Mouse (Mus musculus): Measurements from ENCODE around the gene Krtap31-2. TPM values are rescaled to one million over a fixed set of nuclear protein-coding genes. Genes with fewer than 3 reads are reported as not detected.

Krtap31-2 gene
- polyA plus RNA-seq (2015; fragmentation: Nextera tagmentation; extraction: Ambion mirVana), result not detected in 2 replicates

DNA sequence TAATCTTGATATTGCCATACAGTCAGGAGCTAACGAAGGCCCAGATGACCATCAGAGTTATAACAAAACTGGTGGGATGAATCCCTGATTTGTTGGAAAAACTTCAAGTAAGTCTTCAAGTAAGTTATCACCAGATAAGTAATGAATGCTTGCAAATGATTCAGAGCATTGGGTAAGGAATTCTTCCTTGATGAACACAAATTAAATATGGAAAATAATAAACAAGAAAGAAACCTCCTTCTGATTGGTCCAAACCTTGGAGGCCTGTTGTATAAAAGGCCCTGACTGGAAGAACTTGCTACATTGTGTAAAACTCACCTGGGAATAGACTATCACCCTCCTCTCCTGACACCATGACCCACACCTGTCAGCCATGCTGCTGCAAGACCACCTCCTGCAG, at the start of gene Krtap31-2:
TSS of gene Krtap31-2 (plus strand) at position 301 of the 400 bp plus-strand sequence.

GRCm38 (mm10) chr11:99907620-99908019, 28.5 kb upstream of the Krtap31-2 start, which contains the start of gene Krtap31-1:
Gene Krtap31-1, plus strand, starts transcription at chr11:99907920.

GRCm38 (mm10) chr11:99914451-99914850, 21.6 kb upstream of the Krtap31-2 start, which contains the start of gene Gm11565:
Gene Gm11565, plus strand, starts transcription at chr11:99914751.

GRCm38 (mm10) chr11:99948175-99948574, 12.1 kb downstream of the Krtap31-2 start, which contains the start of gene Krtap9-5:
Gene Krtap9-5, plus strand, starts transcription at chr11:99948475.

GRCm38 (mm10) chr11:99978953-99979352, 42.9 kb downstream of the Krtap31-2 start, which contains the start of gene Krtap29-1:
Gene Krtap29-1, minus strand, starts transcription at chr11:99979053.

GRCm38 (mm10) chr11:99986180-99986647, 50.1 kb downstream of the Krtap31-2 start, which contains the start of gene Krtap16-1:
Gene Krtap16-1, minus strand, starts transcription at chr11:99986597.

Other genes with a start within 250 kb of the Krtap31-2 start
- gene Gm14190, start 245.6 kb upstream of the Krtap31-2 start, polyA plus RNA-seq (2015; fragmentation: Nextera tagmentation; extraction: Ambion mirVana), result not detected in 2 replicates
- not detected in 2 replicates for gene Gm14180, start 202.0 kb upstream of the Krtap31-2 start, polyA plus RNA-seq (2015; fragmentation: Nextera tagmentation; extraction: Ambion mirVana)
- not detected in 2 replicates for gene Gm11595, start 163.4 kb upstream of the Krtap31-2 start, polyA plus RNA-seq (2015; fragmentation: Nextera tagmentation; extraction: Ambion mirVana)
- gene Krtap4-8, start 155.6 kb upstream of the Krtap31-2 start, polyA plus RNA-seq (2015; fragmentation: Nextera tagmentation; extraction: Ambion mirVana), result not detected in 2 replicates
- gene Krtap4-9, start 151.1 kb upstream of the Krtap31-2 start, polyA plus RNA-seq (2015; fragmentation: Nextera tagmentation; extraction: Ambion mirVana), result not detected in 2 replicates
- gene Gm11596, start 142.8 kb upstream of the Krtap31-2 start, polyA plus RNA-seq (2015; fragmentation: Nextera tagmentation; extraction: Ambion mirVana), result not detected in 2 replicates
- not detected in 2 replicates for gene Gm11569, start 137.4 kb upstream of the Krtap31-2 start, polyA plus RNA-seq (2015; fragmentation: Nextera tagmentation; extraction: Ambion mirVana)
- gene Gm11554, start 131.8 kb upstream of the Krtap31-2 start, polyA plus RNA-seq (2015; fragmentation: Nextera tagmentation; extraction: Ambion mirVana), result not detected in 2 replicates
- gene Krtap4-13, start 126.4 kb upstream of the Krtap31-2 start, polyA plus RNA-seq (2015; fragmentation: Nextera tagmentation; extraction: Ambion mirVana), result not detected in 2 replicates
- not detected in 2 replicates for gene Gm11564, start 120.6 kb upstream of the Krtap31-2 start, polyA plus RNA-seq (2015; fragmentation: Nextera tagmentation; extraction: Ambion mirVana)
- gene 2300003K06Rik, start 98.2 kb upstream of the Krtap31-2 start, polyA plus RNA-seq (2015; fragmentation: Nextera tagmentation; extraction: Ambion mirVana), result not detected in 2 replicates
- not detected in 2 replicates for gene Krtap4-16, start 84.7 kb upstream of the Krtap31-2 start, polyA plus RNA-seq (2015; fragmentation: Nextera tagmentation; extraction: Ambion mirVana)
- gene Gm11568, start 78.4 kb upstream of the Krtap31-2 start, polyA plus RNA-seq (2015; fragmentation: Nextera tagmentation; extraction: Ambion mirVana), result not detected in 2 replicates
- gene Gm11559, start 71.8 kb upstream of the Krtap31-2 start, polyA plus RNA-seq (2015; fragmentation: Nextera tagmentation; extraction: Ambion mirVana), result not detected in 2 replicates
- gene Krtap9-1, start 62.9 kb upstream of the Krtap31-2 start, polyA plus RNA-seq (2015; fragmentation: Nextera tagmentation; extraction: Ambion mirVana), result not detected in 2 replicates
- not detected in 2 replicates for gene Gm11567, start 57.1 kb upstream of the Krtap31-2 start, polyA plus RNA-seq (2015; fragmentation: Nextera tagmentation; extraction: Ambion mirVana)
- not detected in 2 replicates for gene Krtap31-1, start 28.4 kb upstream of the Krtap31-2 start, polyA plus RNA-seq (2015; fragmentation: Nextera tagmentation; extraction: Ambion mirVana)
- not detected in 2 replicates for gene Gm11565, start 21.5 kb upstream of the Krtap31-2 start, polyA plus RNA-seq (2015; fragmentation: Nextera tagmentation; extraction: Ambion mirVana)
- not detected in 2 replicates for gene Krtap9-5, start 12.2 kb downstream of the Krtap31-2 start, polyA plus RNA-seq (2015; fragmentation: Nextera tagmentation; extraction: Ambion mirVana)
- not detected in 2 replicates for gene Krtap29-1, start 42.8 kb downstream of the Krtap31-2 start, polyA plus RNA-seq (2015; fragmentation: Nextera tagmentation; extraction: Ambion mirVana)
- gene Krtap16-1, start 50.3 kb downstream of the Krtap31-2 start, polyA plus RNA-seq (2015; fragmentation: Nextera tagmentation; extraction: Ambion mirVana), result not detected in 2 replicates
- gene Krtap17-1, start 57.7 kb downstream of the Krtap31-2 start, polyA plus RNA-seq (2015; fragmentation: Nextera tagmentation; extraction: Ambion mirVana), result 0.35 TPM in 1 of 2 replicates, not detected in the other
- gene Krt33a, start 79.9 kb downstream of the Krtap31-2 start, polyA plus RNA-seq (2015; fragmentation: Nextera tagmentation; extraction: Ambion mirVana), result not detected in 2 replicates
- 1.1 and 1.4 TPM in 2 replicates for gene Krt33b, start 93.6 kb downstream of the Krtap31-2 start, polyA plus RNA-seq (2015; fragmentation: Nextera tagmentation; extraction: Ambion mirVana)
- gene Krt34, start 105.3 kb downstream of the Krtap31-2 start, polyA plus RNA-seq (2015; fragmentation: Nextera tagmentation; extraction: Ambion mirVana), result not detected in 2 replicates
- 0.22 and 0.33 TPM in 2 replicates for gene Krt31, start 114.3 kb downstream of the Krtap31-2 start, polyA plus RNA-seq (2015; fragmentation: Nextera tagmentation; extraction: Ambion mirVana)
- gene Krt32, start 151.9 kb downstream of the Krtap31-2 start, polyA plus RNA-seq (2015; fragmentation: Nextera tagmentation; extraction: Ambion mirVana), result not detected in 2 replicates
- 0.07 TPM in 1 of 2 replicates, not detected in the other for gene Krt35, start 159.9 kb downstream of the Krtap31-2 start, polyA plus RNA-seq (2015; fragmentation: Nextera tagmentation; extraction: Ambion mirVana)
- gene Krt36, start 169.3 kb downstream of the Krtap31-2 start, polyA plus RNA-seq (2015; fragmentation: Nextera tagmentation; extraction: Ambion mirVana), result not detected in 2 replicates
- gene Krt13, start 185.3 kb downstream of the Krtap31-2 start, polyA plus RNA-seq (2015; fragmentation: Nextera tagmentation; extraction: Ambion mirVana), result not detected in 2 replicates
- 19.8 TPM in 1 of 2 replicates, not detected in the other for gene Krt15, start 199.6 kb downstream of the Krtap31-2 start, polyA plus RNA-seq (2015; fragmentation: Nextera tagmentation; extraction: Ambion mirVana)
- gene Krt19, start 212.4 kb downstream of the Krtap31-2 start, polyA plus RNA-seq (2015; fragmentation: Nextera tagmentation; extraction: Ambion mirVana), result 0.55 and 0.63 TPM in 2 replicates